Mouse (Mus musculus): Measurements from ENCODE around the gene Tmf1.

GRCm38 (mm10) chr6:97114821-97115220 lies 64.1 kb downstream of the Tmf1 start:
- TF ChIP-seq CTCF (IDR thresholded peaks at IDR 0.05; ENCODE audit: low read depth) (no peak; the same call in 1 of the 2 replicates), EP300 (IDR thresholded peaks at IDR 0.05; ENCODE audit: low read depth) (no peak)
